Mouse (Mus musculus) heart, adult 2 months (tissue): ENCODE results near the gene St7.

Source experiments
- CTCF ChIP-seq: fragments of 200-600 bp; IDR thresholded peaks from 2 replicates; pipeline ENCODE4 v1.8.1; 2022; ENCODE audit warnings: antibody characterized with exemption, mild to moderate bottlenecking, moderate library complexity
- POLR2A ChIP-seq: fragments of 200-500 bp; IDR thresholded peaks from 2 replicates; pipeline ENCODE4 v1.6.1; 2011; ENCODE audit warnings: mild to moderate bottlenecking, low read depth, low read length, control low read depth; ENCODE audit not compliant: insufficient read depth

DNA sequence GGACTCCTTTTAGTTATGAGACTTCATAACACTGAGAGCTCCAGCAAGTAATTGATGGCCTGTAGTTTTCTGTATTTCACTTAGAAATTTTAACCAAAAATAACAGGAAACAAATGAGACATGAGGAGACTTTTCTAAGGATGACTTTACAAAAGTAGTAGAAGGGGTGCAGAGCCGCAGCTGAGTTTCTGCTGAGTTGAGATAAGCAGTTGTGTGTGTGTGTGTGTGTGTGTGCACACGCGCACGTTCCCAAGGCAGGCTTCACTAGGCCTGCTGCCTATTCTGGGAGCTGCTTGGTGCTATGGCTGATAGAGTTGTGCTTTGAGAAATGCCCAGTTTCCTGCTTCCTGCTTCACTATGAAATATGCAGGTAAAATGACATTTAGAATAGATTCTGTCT is 50.6 kb downstream of the St7 start:
- TF ChIP-seq CTCF (no peak), POLR2A (no peak)
